Mouse (Mus musculus): Measurements from ENCODE around the gene Clec16a.

Clec16a gene

GRCm38 (mm10) chr16:10683193-10684000, 138.3 kb downstream of the Clec16a start:
- DNase-seq (ENCODE audit: low read depth), result no peak

- DNase-seq (ENCODE audit: low read depth), result no peak
Observed at GRCm38 (mm10) chr16:10689748-10690318, 144.7 kb downstream of the Clec16a start.

GRCm38 (mm10) chr16:10690442-10690841, 145.3 kb downstream of the Clec16a start:
- no peak for DNase-seq (ENCODE audit: low read depth)

GRCm38 (mm10) chr16:10691705-10692104, 146.6 kb downstream of the Clec16a start:
- DNase-seq (ENCODE audit: low read depth), result no peak

- no peak for DNase-seq (ENCODE audit: low read depth)
Observed at GRCm38 (mm10) chr16:10692848-10693247, 147.7 kb downstream of the Clec16a start.

GRCm38 (mm10) chr16:10693424-10693823, 148.3 kb downstream of the Clec16a start:
- DNase-seq (ENCODE audit: low read depth), result no peak

GRCm38 (mm10) chr16:10694414-10694851, 149.3 kb downstream of the Clec16a start:
- no peak for DNase-seq (ENCODE audit: low read depth)

- no peak for DNase-seq (ENCODE audit: low read depth)
Observed at GRCm38 (mm10) chr16:10697861-10698659, 152.9 kb downstream of the Clec16a start.

GRCm38 (mm10) chr16:10699316-10699715, 154.2 kb downstream of the Clec16a start:
- no peak for DNase-seq (ENCODE audit: low read depth)

- DNase-seq (ENCODE audit: low read depth), result no peak
Observed at GRCm38 (mm10) chr16:10700160-10700559, 155.0 kb downstream of the Clec16a start.

- no peak for DNase-seq (ENCODE audit: low read depth)
Observed at GRCm38 (mm10) chr16:10702399-10702798, 157.3 kb downstream of the Clec16a start.

GRCm38 (mm10) chr16:10703932-10704331, 158.8 kb downstream of the Clec16a start:
- DNase-seq (ENCODE audit: low read depth), result no peak

- DNase-seq (ENCODE audit: low read depth), result no peak
Observed at GRCm38 (mm10) chr16:10705396-10705795, 160.3 kb downstream of the Clec16a start.

GRCm38 (mm10) chr16:10711524-10711923, 166.4 kb downstream of the Clec16a start:
- DNase-seq (ENCODE audit: low read depth), result no peak

GRCm38 (mm10) chr16:10713041-10713440, 167.9 kb downstream of the Clec16a start:
- DNase-seq (ENCODE audit: low read depth), result no peak

- no peak for DNase-seq (ENCODE audit: low read depth)
Observed at GRCm38 (mm10) chr16:10713441-10714239, 168.5 kb downstream of the Clec16a start.

- no peak for DNase-seq (ENCODE audit: low read depth)
Observed at GRCm38 (mm10) chr16:10715211-10715610, 170.1 kb downstream of the Clec16a start.

- DNase-seq (ENCODE audit: low read depth), result no peak
Observed at GRCm38 (mm10) chr16:10715632-10716031, 170.5 kb downstream of the Clec16a start.

- no peak for DNase-seq (ENCODE audit: low read depth)
Observed at GRCm38 (mm10) chr16:10716696-10717095, 171.6 kb downstream of the Clec16a start.

- no peak for DNase-seq (ENCODE audit: low read depth)
Observed at GRCm38 (mm10) chr16:10719971-10720370, 174.8 kb downstream of the Clec16a start.

- no peak for DNase-seq (ENCODE audit: low read depth)
Observed at GRCm38 (mm10) chr16:10722882-10723544, 177.9 kb downstream of the Clec16a start.

Data from c-Kit-positive CD71-positive TER-119-negative erythroid progenitor cells, embryonic 14.5 days (primary cell).